Mouse (Mus musculus) brain, embryonic 18.5 days (tissue): ENCODE measurements at regions not wholly inside any gene's neighbourhood (a gene's known extent, or its start where the extent isn't known, plus 50 kb on each side); places are given as distances from the start of the nearest gene placed in this dataset.

Experiments
- DNase-seq: peaks from one replicate; pipeline ENCODE4 v3.0.0-alpha.2; 2012; ENCODE audit warnings: low read depth, low spot score

GRCm38 (mm10) chr15:56043282-56043681 lies 1434.1 kb downstream of the Slc22a22 start:
- DNase-seq, result no peak

- DNase-seq, result no peak
These were observed 1435.0 kb downstream of the Slc22a22 start for GRCm38 (mm10) chr15:56042449-56042848.

GRCm38 (mm10) chr15:56030007-56030406 lies 1447.4 kb downstream of the Slc22a22 start:
- no peak for DNase-seq

DNA sequence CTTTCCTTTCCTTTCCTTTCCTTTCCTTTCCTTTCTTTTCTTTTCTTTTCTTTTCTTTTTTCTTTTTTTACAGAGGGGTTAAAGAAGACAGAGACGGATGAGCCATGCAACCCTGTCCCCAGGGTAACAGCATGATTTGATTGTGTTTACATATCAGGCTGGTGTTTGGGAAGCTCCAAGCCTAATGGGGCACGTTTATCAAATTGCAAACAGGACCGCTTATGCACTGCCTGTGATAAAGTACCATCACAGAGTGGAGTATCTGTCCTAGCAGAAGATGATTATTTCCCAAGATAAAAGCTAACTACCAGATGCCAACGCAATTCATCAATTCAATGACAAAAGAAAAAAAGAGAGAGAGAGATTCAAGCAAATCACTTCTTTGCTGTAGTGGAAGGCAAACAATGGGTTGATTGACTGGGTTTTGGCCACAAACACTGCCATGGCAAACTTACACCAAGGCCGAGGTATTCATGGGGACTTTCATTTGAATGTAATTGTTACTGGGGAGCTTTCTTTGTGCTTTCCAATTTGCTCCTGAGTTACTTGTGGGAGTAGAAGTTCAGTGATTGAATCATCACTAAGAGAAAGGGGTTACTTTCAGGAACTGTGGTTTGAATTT lies 1450.1 kb downstream of the Slc22a22 start:
- DNase-seq, result no peak

DNA sequence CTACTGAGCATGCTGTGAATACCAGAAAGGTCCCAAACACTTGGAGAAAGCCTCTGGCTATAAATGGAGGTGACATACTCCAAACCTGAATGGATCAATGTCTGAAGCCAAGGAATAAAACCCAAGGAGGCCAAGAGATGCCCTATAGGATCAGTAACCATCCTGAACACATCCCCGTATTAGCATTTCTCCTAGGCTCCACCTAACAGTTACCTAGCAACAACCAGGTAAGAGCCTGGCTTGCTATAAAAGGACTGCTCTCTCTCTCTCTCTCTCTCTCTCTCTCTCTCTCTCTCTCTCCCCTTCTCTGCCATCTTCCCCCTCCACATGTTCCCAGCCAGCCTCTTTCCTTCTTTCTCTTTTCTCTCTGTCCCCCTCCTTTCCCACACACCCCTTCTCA lies 1452.7 kb downstream of the Slc22a22 start:
- no peak for DNase-seq

DNA sequence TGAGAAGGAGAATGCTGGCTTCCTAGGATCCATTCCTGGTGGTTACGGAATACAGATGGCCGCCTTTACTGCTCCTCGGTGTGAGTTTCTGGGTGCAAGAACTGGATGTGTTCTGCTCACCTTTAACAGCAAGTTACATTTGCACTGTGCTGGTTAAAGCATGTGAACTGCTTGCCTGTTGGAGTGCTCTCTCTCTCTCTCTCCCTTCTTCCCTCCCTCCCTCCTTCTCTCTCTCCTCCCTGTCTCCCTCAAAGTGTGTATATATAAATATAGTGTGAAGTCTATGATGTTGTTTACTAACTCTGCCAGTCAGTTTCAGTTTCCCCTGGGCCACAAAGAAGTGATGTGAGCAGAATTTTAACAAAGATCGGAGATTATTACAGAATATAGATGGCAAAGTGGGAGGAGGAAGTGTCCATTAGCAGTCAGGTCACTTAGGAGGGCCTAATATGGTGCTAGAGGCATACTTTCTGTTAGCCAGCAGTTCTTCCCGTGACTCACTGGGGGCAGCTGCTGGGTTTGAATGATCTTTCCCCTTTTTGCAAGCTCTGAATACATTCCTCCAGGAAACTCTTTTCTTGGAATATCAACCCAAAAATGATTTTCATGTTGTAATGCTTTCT lies 1453.5 kb downstream of the Slc22a22 start:
- no peak for DNase-seq

DNA sequence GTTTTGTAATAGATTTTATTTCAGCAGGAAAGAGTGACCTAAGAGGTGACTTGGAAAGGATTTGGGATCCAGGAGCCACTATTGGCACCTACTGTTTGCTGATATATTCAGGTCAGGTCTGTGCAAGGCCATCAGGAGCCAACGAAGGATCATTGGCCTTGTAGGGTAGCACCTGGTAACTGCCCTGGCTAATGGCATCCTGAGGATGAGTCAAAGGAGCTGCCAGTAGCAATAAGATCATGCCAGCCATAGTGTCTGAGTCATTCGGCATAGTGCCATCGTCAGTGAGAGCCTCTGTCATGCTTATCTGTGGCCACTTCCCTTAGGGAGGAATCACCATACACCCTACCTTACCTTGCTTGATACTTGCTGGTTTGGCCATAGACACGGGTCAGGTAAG lies 1455.1 kb downstream of the Slc22a22 start:
- DNase-seq, result no peak

GRCm38 (mm10) chr15:56018141-56018540 lies 1459.3 kb downstream of the Slc22a22 start:
- DNase-seq, result no peak

- no peak for DNase-seq
These were observed 1459.9 kb downstream of the Slc22a22 start for GRCm38 (mm10) chr15:56017561-56017960.

GRCm38 (mm10) chr15:56016070-56016469 lies 1461.4 kb downstream of the Slc22a22 start:
- DNase-seq, result no peak

DNA sequence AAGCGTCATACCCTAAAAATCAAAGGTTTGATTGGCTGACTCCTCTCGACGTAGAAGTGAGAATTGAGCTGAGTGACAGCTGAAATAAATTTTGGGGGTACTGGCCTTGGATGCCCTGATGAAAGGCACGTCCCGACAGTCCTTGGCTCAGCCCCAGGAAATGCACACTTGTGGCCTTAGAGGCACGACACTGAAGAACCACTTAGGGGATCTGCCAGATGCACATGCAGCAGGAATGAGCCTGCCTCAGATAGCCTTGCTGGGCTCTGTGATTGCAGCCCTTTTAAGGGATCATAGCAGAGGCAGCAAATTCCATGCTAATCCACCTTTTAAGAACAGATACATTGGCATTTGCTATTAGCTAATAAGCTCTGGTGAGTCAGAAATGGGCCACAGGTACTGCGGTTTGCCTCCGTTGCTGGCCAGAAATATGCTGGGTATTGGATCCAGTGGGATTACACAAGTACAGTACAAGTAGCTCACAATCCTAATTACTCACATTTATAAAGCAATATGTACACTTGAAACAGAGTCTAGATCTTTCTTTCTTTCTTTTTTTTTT lies 1463.3 kb downstream of the Slc22a22 start:
- DNase-seq, result no peak

GRCm38 (mm10) chr15:56008603-56009174 lies 1468.7 kb downstream of the Slc22a22 start:
- no peak for DNase-seq

DNA sequence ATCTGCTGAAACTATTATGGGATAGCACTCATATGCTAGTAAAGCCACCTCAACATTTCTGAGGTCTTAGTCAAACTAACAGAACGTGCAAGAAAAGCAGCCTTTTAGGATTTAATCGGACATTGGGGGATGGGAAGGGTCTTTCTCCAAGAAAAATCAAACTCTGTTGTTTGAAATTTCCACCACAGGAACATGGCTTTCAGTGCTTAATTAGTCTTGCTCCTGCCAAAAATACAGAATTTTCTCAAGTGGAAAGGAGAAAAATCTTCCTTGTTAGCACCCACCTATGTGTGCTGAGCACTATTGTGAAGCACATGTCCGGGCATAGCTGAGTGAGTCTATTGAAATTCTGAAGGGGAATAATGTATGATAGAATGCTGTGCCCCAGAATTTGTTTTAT lies 1470.0 kb downstream of the Slc22a22 start:
- no peak for DNase-seq

DNA sequence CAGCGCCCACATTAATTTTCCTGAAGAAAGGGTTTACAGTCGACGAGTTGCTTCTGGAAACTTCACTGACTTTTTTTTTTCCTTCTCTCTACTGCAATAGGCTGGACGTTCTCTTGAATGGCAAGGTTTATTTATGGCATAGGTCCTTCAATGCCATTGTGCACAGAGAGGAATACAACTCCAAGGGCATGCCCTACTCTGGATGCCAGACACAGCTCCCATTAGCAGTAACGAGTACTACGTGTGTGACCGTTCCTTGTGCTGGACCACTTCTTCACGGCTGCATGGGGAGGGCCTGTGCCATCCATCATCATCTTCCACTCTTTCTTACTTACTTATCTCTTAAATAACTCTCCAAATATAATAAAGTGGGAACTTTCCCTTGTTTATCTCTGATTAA lies 1472.1 kb downstream of the Slc22a22 start:
- DNase-seq, result no peak

GRCm38 (mm10) chr15:56003921-56004320 lies 1473.5 kb downstream of the Slc22a22 start:
- DNase-seq, result no peak

- DNase-seq, result no peak
These were observed 1477.8 kb downstream of the Slc22a22 start for GRCm38 (mm10) chr15:55999605-56000004.

GRCm38 (mm10) chr15:55997977-55998376 lies 1479.4 kb downstream of the Slc22a22 start:
- no peak for DNase-seq

DNA sequence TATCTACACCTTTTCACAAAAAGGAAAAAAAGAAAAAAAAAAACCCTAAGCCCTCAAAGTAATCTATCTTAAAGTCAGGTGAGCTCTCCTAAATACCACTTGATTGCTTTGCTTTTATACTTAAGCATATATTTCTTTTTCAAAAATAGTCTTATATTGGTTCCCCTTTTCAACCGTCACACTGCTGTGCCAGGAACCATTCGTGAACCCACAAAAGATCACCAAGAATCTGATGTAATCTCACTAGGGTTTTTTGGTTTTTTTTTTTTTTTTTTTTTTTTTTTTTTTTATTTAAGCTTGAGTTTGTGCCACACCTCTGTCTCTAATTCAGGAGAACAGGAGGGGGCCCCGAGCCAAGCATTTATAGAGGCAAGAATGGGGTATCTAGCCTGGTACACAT lies 1482.7 kb downstream of the Slc22a22 start:
- no peak for DNase-seq

DNA sequence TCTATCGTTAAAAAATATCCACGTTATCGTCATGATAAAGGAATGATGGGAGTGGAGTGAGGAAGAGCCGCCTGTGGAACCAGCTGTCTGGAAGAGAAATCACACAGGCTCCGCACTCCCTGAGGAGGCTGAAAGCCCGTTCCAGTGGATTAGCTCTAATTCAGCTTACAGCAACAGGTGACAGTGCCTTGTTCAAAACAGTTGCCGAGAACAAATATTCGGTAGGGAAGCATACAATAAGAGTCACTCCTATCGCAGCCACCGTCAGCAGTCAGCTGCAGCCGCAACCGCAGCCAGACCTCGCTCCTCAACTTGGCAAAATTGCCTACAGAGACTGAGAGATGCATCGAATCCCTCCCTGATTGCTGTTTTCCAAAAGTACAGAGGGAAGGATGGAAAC lies 1501.6 kb downstream of the Slc22a22 start:
- no peak for DNase-seq

DNA sequence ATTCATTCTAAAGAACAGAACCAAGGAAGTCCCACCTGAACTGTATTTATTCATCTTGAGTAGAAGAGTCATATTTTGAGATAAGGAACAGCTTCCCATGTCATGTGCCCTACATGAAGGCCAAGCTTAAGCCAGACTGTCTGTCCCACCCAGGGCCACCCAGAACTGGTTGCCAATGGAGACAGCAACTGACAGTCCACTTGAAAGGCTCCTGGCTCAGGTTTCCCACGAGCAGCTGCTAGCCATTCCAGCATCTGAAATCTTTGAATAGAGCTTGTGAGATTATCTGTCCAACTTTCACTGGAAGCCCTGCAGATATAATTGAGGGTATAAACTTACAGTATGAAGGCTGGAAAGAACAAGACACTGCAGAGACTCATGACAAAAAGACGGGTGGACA lies 1510.6 kb downstream of the Slc22a22 start:
- DNase-seq, result no peak

DNA sequence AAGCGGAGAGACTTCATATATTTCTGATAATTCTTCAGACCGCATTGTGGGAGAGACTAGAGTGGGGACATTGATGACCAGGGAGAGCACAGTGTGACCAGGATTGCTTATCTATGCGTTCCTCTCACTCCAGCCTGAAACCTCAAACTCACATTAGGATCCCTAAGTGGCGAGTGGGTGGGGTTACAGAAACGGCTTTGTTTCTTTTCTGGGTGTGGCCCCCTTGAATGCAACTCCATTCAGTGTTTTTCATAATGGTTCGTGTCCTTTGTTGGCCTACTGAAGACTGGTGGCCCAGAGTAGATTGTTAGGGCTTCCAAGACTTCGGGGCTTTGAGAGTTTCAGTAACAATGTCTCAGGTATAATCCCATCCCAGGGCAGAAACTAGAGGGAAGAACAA lies 1512.1 kb downstream of the Slc22a22 start:
- DNase-seq, result no peak

- DNase-seq, result no peak
These were observed 1515.3 kb downstream of the Slc22a22 start for GRCm38 (mm10) chr15:55962093-55962492.
